Mouse (Mus musculus): ENCODE results near the gene Ccr10. TPM values are rescaled to one million over a fixed set of nuclear protein-coding genes. Genes with fewer than 3 reads are reported as not detected.

Gene Ccr10
- polyA plus RNA-seq, 1 experiment from 2014 or later = 0.43 TPM

DNA sequence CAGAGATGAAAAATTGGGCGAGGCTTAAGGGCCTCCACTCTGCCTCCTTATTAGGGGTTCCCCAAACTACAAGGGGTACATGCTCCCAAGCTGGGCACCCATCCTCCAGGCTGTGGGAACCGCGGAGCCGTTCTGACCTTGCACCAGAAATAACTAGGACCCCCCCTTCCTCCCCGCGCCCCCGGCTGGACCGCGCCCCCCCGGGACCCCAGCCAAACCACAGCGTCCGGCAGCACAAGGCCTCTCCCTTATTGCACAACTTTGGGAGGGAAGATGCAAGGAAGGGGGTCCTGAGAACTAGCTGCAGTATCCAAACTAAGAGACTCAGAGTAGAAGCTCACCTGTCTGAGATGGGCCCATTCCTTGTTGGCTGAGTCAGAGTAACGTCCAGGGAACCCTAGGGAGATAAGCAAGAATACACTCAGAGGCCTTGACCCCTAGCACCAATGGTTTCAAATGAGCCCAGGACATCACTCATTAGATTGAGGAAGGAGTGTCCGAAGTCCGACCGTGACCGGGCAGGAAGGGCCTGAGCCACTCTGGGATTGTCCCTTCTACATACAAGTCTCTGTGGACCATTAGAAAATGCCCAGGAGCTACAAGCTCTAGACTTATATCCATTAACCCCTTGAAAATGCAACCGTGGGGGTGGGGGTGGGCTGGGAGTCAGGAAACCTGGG is 6.8 kb downstream of the Ccr10 start:
- Histone ChIP-seq H3K27me3 (ENCODE audit: control insufficient read depth, insufficient read depth, low read length) (no peaks in the 10 kb centered on the region; the same call in 1 of the 2 replicates), H3K4me3 (replicated peaks; ENCODE audit: low read length) (peak overlapping the region; percentile 85), H3K36me3 (ENCODE audit: control insufficient read depth, insufficient read depth, low read length) (peaks cover 22% of the 10 kb centered on the region), H3K4me2 (ENCODE audit: low read depth, low read length) (peak overlapping the region; percentile 92), H3K4me1 (ENCODE audit: control insufficient read depth, insufficient read depth, low read length) (peaks cover 32% of the 10 kb centered on the region), H3K9ac (ENCODE audit: low read length) (peak overlapping the region; percentile 90), H3K27ac (ENCODE audit: low read length) (no peak overlapping the region), H3K9me3 (replicated peaks; ENCODE audit: control insufficient read depth, low read length) (no peaks in the 10 kb centered on the region)
- 71% methylated on average over 18 of the region's 18 CpGs for WGBS
- no peak for ATAC-seq (ENCODE audit: insufficient read depth, low FRiP score)

- Histone ChIP-seq H3K4me2 (ENCODE audit: low read depth, low read length) (no peak overlapping the region), H3K4me3 (replicated peaks; ENCODE audit: low read length) (no peak overlapping the region), H3K9ac (ENCODE audit: low read length) (peak overlapping the region; percentile 90; the same call in 1 of the 2 replicates)
Observed at GRCm38 (mm10) chr11:101167963-101168300, 7.3 kb downstream of the Ccr10 start.

DNA sequence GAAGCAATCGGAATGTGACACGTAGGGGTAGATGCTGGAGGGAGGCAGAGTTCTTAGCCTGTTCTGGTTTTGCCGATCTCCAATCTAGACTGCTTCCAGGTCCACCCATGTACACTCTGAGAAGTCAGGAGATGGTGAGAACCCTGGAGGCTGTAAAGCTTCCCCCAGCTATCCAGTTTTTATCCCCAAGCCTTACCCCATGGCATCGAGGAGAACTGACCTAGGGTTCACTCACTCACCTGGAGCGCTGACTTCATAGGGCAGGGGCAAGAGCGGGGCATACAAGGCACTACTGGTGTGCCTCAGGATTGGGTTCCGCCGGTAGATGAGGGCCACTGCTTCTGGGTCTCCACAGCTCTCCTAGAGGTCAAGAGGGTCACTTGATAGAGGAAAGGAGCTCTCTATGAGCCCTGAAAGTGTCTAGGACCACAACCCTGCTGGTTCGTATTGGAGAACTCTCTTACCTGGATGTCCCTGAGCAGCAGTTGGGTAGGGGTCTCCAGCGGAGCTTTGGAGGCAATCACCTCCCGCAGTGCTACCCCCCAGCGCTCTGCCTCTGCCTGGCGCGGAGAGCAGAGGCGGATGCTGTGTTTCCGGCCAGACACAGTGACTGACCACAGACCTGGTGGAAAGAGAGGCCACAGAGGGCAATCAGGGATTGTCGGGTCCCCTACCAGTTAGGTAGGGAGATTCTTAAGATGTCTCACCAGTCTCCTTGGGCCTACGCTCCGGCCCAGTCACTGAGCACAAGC is 7.9 kb downstream of the Ccr10 start:
- no peak overlapping the region for H3K9ac ChIP-seq (ENCODE audit: low read length)
- no peak for ATAC-seq (ENCODE audit: insufficient read depth, low FRiP score)
- H3K27me3 ChIP-seq (ENCODE audit: control insufficient read depth, insufficient read depth, low read length) = no peaks in the 10 kb centered on the region; the same call in 1 of the 2 replicates
- H3K36me3 ChIP-seq (ENCODE audit: control insufficient read depth, insufficient read depth, low read length) = peaks cover 25% of the 10 kb centered on the region
- WGBS = 72% methylated on average over 19 of the region's 19 CpGs
- no peaks in the 10 kb centered on the region for H3K9me3 ChIP-seq (replicated peaks; ENCODE audit: control insufficient read depth, low read length)
- H3K27ac ChIP-seq (ENCODE audit: low read length) = no peak overlapping the region
- no peak overlapping the region for H3K4me2 ChIP-seq (ENCODE audit: low read depth, low read length)
- no peak overlapping the region for H3K4me3 ChIP-seq (replicated peaks; ENCODE audit: low read length)
- H3K4me1 ChIP-seq (ENCODE audit: control insufficient read depth, insufficient read depth, low read length) = peaks cover 32% of the 10 kb centered on the region

More at GRCm38 (mm10) chr11:101167963-101168300, 7.3 kb downstream of the Ccr10 start:
- Histone ChIP-seq H3K36me3 (ENCODE audit: control insufficient read depth, insufficient read depth, low read length) (peaks cover 25% of the 10 kb centered on the region), H3K4me1 (ENCODE audit: control insufficient read depth, insufficient read depth, low read length) (peaks cover 32% of the 10 kb centered on the region), H3K9me3 (replicated peaks; ENCODE audit: control insufficient read depth, low read length) (no peaks in the 10 kb centered on the region), H3K27me3 (ENCODE audit: control insufficient read depth, insufficient read depth, low read length) (no peaks in the 10 kb centered on the region; the same call in 1 of the 2 replicates), H3K27ac (ENCODE audit: low read length) (no peak overlapping the region)
- 68% methylated on average over 8 of the region's 8 CpGs for WGBS
- no peak for ATAC-seq (ENCODE audit: insufficient read depth, low FRiP score)

DNA sequence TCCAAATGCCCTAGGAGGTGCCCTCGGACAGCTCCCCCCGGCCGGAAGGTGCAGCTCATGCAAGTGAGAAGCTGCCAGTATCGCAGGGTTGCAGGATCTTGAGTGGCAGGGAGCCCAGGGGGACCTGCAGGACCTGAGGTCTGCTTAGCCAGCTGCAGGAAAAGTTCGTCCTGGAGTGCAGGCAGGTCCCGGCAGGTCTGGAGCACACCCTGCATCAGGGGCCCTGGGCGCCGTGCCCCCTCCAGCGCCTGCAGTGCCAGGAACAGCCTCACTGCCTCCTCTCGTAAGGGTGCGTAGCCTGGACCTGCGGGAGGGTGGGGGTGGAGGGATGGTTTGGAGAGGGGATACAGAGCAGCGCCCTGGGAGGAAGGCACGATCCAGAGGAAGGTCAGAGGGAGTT is 8.9 kb downstream of the Ccr10 start:
- Histone ChIP-seq H3K36me3 (ENCODE audit: control insufficient read depth, insufficient read depth, low read length) (peaks cover 29% of the 10 kb centered on the region), H3K4me2 (ENCODE audit: low read depth, low read length) (peak overlapping the region; percentile 32; the same call in 1 of the 2 replicates), H3K4me1 (ENCODE audit: control insufficient read depth, insufficient read depth, low read length) (peaks cover 30% of the 10 kb centered on the region), H3K9me3 (replicated peaks; ENCODE audit: control insufficient read depth, low read length) (no peaks in the 10 kb centered on the region), H3K9ac (ENCODE audit: low read length) (0 out of 2 replicates have a peak overlapping the region, but pooled peaks have one; percentile 22), H3K4me3 (replicated peaks; ENCODE audit: low read length) (0 out of 2 replicates have a peak overlapping the region, but pooled peaks have one; percentile 9), H3K27ac (ENCODE audit: low read length) (peak overlapping the region; percentile 28; the same call in 1 of the 2 replicates), H3K27me3 (ENCODE audit: control insufficient read depth, insufficient read depth, low read length) (no peaks in the 10 kb centered on the region; the same call in 1 of the 2 replicates)
- ATAC-seq (ENCODE audit: insufficient read depth, low FRiP score) = no peak
- WGBS = 72% methylated on average over 14 of the region's 14 CpGs

- 48% methylated on average over 35 of the region's 35 CpGs for WGBS
- Histone ChIP-seq H3K4me2 (ENCODE audit: low read depth, low read length) (peak overlapping the region; percentile 49), H3K4me1 (ENCODE audit: control insufficient read depth, insufficient read depth, low read length) (peaks cover 30% of the 10 kb centered on the region), H3K9ac (ENCODE audit: low read length) (peak overlapping the region; percentile 34; the same call in 1 of the 2 replicates), H3K4me3 (replicated peaks; ENCODE audit: low read length) (peak overlapping the region; percentile 38), H3K27me3 (ENCODE audit: control insufficient read depth, insufficient read depth, low read length) (no peaks in the 10 kb centered on the region; the same call in 1 of the 2 replicates), H3K36me3 (ENCODE audit: control insufficient read depth, insufficient read depth, low read length) (peaks cover 31% of the 10 kb centered on the region), H3K27ac (ENCODE audit: low read length) (peak overlapping the region; percentile 81), H3K9me3 (replicated peaks; ENCODE audit: control insufficient read depth, low read length) (no peaks in the 10 kb centered on the region)
- peak; percentile 68 for ATAC-seq (ENCODE audit: insufficient read depth, low FRiP score)
Observed at GRCm38 (mm10) chr11:101164677-101165580, 10.3 kb downstream of the Ccr10 start.

DNA sequence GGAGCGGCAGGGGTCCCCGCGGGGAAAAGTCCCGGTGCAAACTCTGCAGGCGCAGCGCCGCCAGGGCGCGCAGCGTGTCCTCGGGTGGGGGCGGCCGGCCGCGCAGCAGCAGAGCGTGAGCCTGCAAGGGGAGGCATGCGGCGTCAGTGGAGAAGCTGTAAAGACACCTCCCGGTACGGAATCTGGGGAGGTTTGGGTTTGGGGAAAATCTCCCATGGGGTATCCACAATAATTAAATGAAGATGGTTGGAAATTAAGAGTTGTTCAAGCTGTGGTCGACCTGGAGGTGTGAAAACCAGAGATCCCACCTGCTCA is 10.9 kb downstream of the Ccr10 start:
- ATAC-seq (ENCODE audit: insufficient read depth, low FRiP score) = no peak
- Histone ChIP-seq H3K4me2 (ENCODE audit: low read depth, low read length) (peak overlapping the region; percentile 49), H3K27ac (ENCODE audit: low read length) (peak overlapping the region; percentile 11; the same call in 1 of the 2 replicates), H3K36me3 (ENCODE audit: control insufficient read depth, insufficient read depth, low read length) (peaks cover 31% of the 10 kb centered on the region), H3K4me1 (ENCODE audit: control insufficient read depth, insufficient read depth, low read length) (peaks cover 24% of the 10 kb centered on the region), H3K9ac (ENCODE audit: low read length) (peak overlapping the region; percentile 60), H3K9me3 (replicated peaks; ENCODE audit: control insufficient read depth, low read length) (no peaks in the 10 kb centered on the region), H3K27me3 (ENCODE audit: control insufficient read depth, insufficient read depth, low read length) (no peaks in the 10 kb centered on the region; the same call in 1 of the 2 replicates), H3K4me3 (replicated peaks; ENCODE audit: low read length) (peak overlapping the region; percentile 38)
- 41% methylated on average over 21 of the region's 21 CpGs for WGBS

GRCm38 (mm10) chr11:101163476-101164350 is 11.5 kb downstream of the Ccr10 start:
- peak overlapping the region; percentile 60 for H3K9ac ChIP-seq (ENCODE audit: low read length)
- 40% methylated on average over 49 of the region's 49 CpGs for WGBS
- peak overlapping the region; percentile 38 for H3K4me3 ChIP-seq (replicated peaks; ENCODE audit: low read length)
- peaks cover 18% of the 10 kb centered on the region for H3K4me1 ChIP-seq (ENCODE audit: control insufficient read depth, insufficient read depth, low read length)
- H3K36me3 ChIP-seq (ENCODE audit: control insufficient read depth, insufficient read depth, low read length) = peaks cover 31% of the 10 kb centered on the region
- no peaks in the 10 kb centered on the region; the same call in 1 of the 2 replicates for H3K27me3 ChIP-seq (ENCODE audit: control insufficient read depth, insufficient read depth, low read length)
- H3K9me3 ChIP-seq (replicated peaks; ENCODE audit: control insufficient read depth, low read length) = no peaks in the 10 kb centered on the region
- H3K27ac ChIP-seq (ENCODE audit: low read length) = peak overlapping the region; percentile 31; the same call in 1 of the 2 replicates
- peak overlapping the region; percentile 49 for H3K4me2 ChIP-seq (ENCODE audit: low read depth, low read length)
- ATAC-seq (ENCODE audit: insufficient read depth, low FRiP score) = no peak

- Histone ChIP-seq H3K9ac (ENCODE audit: low read length) (0 out of 2 replicates have a peak overlapping the region, but pooled peaks have one; percentile 32), H3K27me3 (ENCODE audit: control insufficient read depth, insufficient read depth, low read length) (no peaks in the 10 kb centered on the region; the same call in 1 of the 2 replicates), H3K4me2 (ENCODE audit: low read depth, low read length) (no peak overlapping the region), H3K4me1 (ENCODE audit: control insufficient read depth, insufficient read depth, low read length) (peaks cover 13% of the 10 kb centered on the region), H3K4me3 (replicated peaks; ENCODE audit: low read length) (no peak overlapping the region), H3K36me3 (ENCODE audit: control insufficient read depth, insufficient read depth, low read length) (peaks cover 30% of the 10 kb centered on the region), H3K9me3 (replicated peaks; ENCODE audit: control insufficient read depth, low read length) (no peaks in the 10 kb centered on the region), H3K27ac (ENCODE audit: low read length) (peak overlapping the region; percentile 22; the same call in 1 of the 2 replicates)
- 55% methylated on average over 5 of the region's 5 CpGs for WGBS
- ATAC-seq (ENCODE audit: insufficient read depth, low FRiP score) = no peak
Observed at GRCm38 (mm10) chr11:101162772-101163171, 12.5 kb downstream of the Ccr10 start.

Measured in stomach, embryonic 16.5 days (tissue).